Mouse (Mus musculus): ENCODE measurements at regions not wholly inside any gene's neighbourhood (a gene's known extent, or its start where the extent isn't known, plus 50 kb on each side); places are given as distances from the start of the nearest gene placed in this dataset.

- no peak for ATAC-seq (ENCODE audit: extremely low read depth, insufficient number of reproducible peaks, low FRiP score, poor library complexity, severe bottlenecking)
Measured at GRCm38 (mm10) chr3:61486808-61487389, 121.1 kb upstream of the B430305J03Rik start.

GRCm38 (mm10) chr3:61478861-61479584 lies 113.3 kb upstream of the B430305J03Rik start:
- ATAC-seq (ENCODE audit: extremely low read depth, insufficient number of reproducible peaks, low FRiP score, poor library complexity, severe bottlenecking), result no peak

GRCm38 (mm10) chr3:61475018-61475417 lies 109.3 kb upstream of the B430305J03Rik start:
- no peak for ATAC-seq (ENCODE audit: extremely low read depth, insufficient number of reproducible peaks, low FRiP score, poor library complexity, severe bottlenecking)

GRCm38 (mm10) chr3:61467158-61467557 lies 101.4 kb upstream of the B430305J03Rik start:
- peak; percentile 53; the same call in 1 of the 2 replicates for ATAC-seq (ENCODE audit: extremely low read depth, insufficient number of reproducible peaks, low FRiP score, poor library complexity, severe bottlenecking)

GRCm38 (mm10) chr3:61466641-61467040 lies 100.9 kb upstream of the B430305J03Rik start:
- ATAC-seq (ENCODE audit: extremely low read depth, insufficient number of reproducible peaks, low FRiP score, poor library complexity, severe bottlenecking), result no peak

- no peak for ATAC-seq (ENCODE audit: extremely low read depth, insufficient number of reproducible peaks, low FRiP score, poor library complexity, severe bottlenecking)
Measured at GRCm38 (mm10) chr3:61460076-61460475, 94.3 kb upstream of the B430305J03Rik start.

- no peak for ATAC-seq (ENCODE audit: extremely low read depth, insufficient number of reproducible peaks, low FRiP score, poor library complexity, severe bottlenecking)
Measured at GRCm38 (mm10) chr3:61456598-61456997, 90.8 kb upstream of the B430305J03Rik start.

GRCm38 (mm10) chr3:61442000-61442739 lies 76.4 kb upstream of the B430305J03Rik start:
- no peak for ATAC-seq (ENCODE audit: extremely low read depth, insufficient number of reproducible peaks, low FRiP score, poor library complexity, severe bottlenecking)

GRCm38 (mm10) chr3:61441445-61441844 lies 75.7 kb upstream of the B430305J03Rik start:
- no peak for ATAC-seq (ENCODE audit: extremely low read depth, insufficient number of reproducible peaks, low FRiP score, poor library complexity, severe bottlenecking)

- ATAC-seq (ENCODE audit: extremely low read depth, insufficient number of reproducible peaks, low FRiP score, poor library complexity, severe bottlenecking), result no peak
Measured at GRCm38 (mm10) chr3:61428713-61429112, 63.0 kb upstream of the B430305J03Rik start.

- no peak for ATAC-seq (ENCODE audit: extremely low read depth, insufficient number of reproducible peaks, low FRiP score, poor library complexity, severe bottlenecking)
Measured at GRCm38 (mm10) chr3:61423945-61424344, 58.2 kb upstream of the B430305J03Rik start.

- ATAC-seq (ENCODE audit: extremely low read depth, insufficient number of reproducible peaks, low FRiP score, poor library complexity, severe bottlenecking), result no peak
Measured at GRCm38 (mm10) chr3:61419706-61420105, 54.0 kb upstream of the B430305J03Rik start.

- ATAC-seq (ENCODE audit: extremely low read depth, insufficient number of reproducible peaks, low FRiP score, poor library complexity, severe bottlenecking), result no peak
Measured at GRCm38 (mm10) chr3:61418096-61418495, 52.3 kb upstream of the B430305J03Rik start.

Measured in neutrophil, adult 5-6 weeks (primary cell).